20 mouse cellular contexts compared by ENCODE assay signal in genomic region chr10:43006534-43006933, GRCm38 (mm10).
DNase-seq lines count a peak whose midpoint lies in the region; ATAC-seq and TF ChIP-seq lines count a peak whose summit lies in the region.
"Had no signal": no experiment of that assay in that cellular context is flagged by ENCODE, and none has a peak within 500 bp of the region (broad histone marks: within the 10 kb centered on the region; RNA-seq: fewer than 3 reads in every experiment).

No protein-coding gene starts in this region.

- H3K27me3 ChIP-seq in liver, postnatal 0 days (ENCODE audit: insufficient read depth, low read length) = peaks cover 6% of the 10 kb centered on the region; the same call in 1 of the 2 replicates
- peaks cover 12% of the 10 kb centered on the region for H3K27me3 ChIP-seq in liver, embryonic 11.5 days (replicated peaks; ENCODE audit: control insufficient read depth, insufficient read depth, low read length)
- H3K27me3 ChIP-seq: embryonic facial prominence, embryonic 13.5 days; heart, embryonic 13.5 days; hindbrain, embryonic 15.5 days; neural tube, embryonic 15.5 days; stomach, embryonic 15.5 days had no signal

- no peak overlapping the region for H3K4me3 ChIP-seq in gastrocnemius, adult 2 months
- H3K4me3 ChIP-seq in liver, postnatal 0 days (ENCODE audit: low read depth, low read length) = no peak overlapping the region
- no peak overlapping the region for H3K4me3 ChIP-seq in liver, embryonic 11.5 days (ENCODE audit: low read depth, low read length)
- no peak overlapping the region for H3K4me3 ChIP-seq in olfactory bulb, adult 2 months (ENCODE audit: insufficient read depth, low read depth, low read length)
- H3K4me3 ChIP-seq: embryonic facial prominence, embryonic 13.5 days; heart, embryonic 13.5 days; hindbrain, embryonic 15.5 days; liver, embryonic 15.5 days; midbrain, embryonic 10.5 days; neural tube, embryonic 15.5 days; stomach, embryonic 15.5 days had no signal

- no peak overlapping the region for H3K9ac ChIP-seq in liver, postnatal 0 days (replicated peaks)
- H3K9ac ChIP-seq in liver, embryonic 11.5 days (ENCODE audit: low read depth, low read length) = no peak overlapping the region
- H3K9ac ChIP-seq: embryonic facial prominence, embryonic 13.5 days; heart, embryonic 13.5 days; hindbrain, embryonic 15.5 days; liver, embryonic 15.5 days; neural tube, embryonic 15.5 days; stomach, embryonic 15.5 days had no signal

- WGBS in liver, postnatal 0 days (ENCODE audit: insufficient replicate concordance) = 73% methylated on average over 4 of the region's 4 CpGs
- 86% methylated on average over 4 of the region's 4 CpGs for WGBS in liver, embryonic 11.5 days
- 15% methylated on average over 4 of the region's 4 CpGs for WGBS in olfactory bulb, adult 2 months

- H3K4me2 ChIP-seq in liver, postnatal 0 days (ENCODE audit: low read depth, low read length) = no peak overlapping the region
- no peak overlapping the region for H3K4me2 ChIP-seq in liver, embryonic 11.5 days
- H3K4me2 ChIP-seq: embryonic facial prominence, embryonic 13.5 days; heart, embryonic 13.5 days; hindbrain, embryonic 15.5 days; liver, embryonic 15.5 days; neural tube, embryonic 15.5 days; stomach, embryonic 15.5 days had no signal

- DNase-seq in gastrocnemius, adult 2 months = peak; percentile 83
- DNase-seq in gastrocnemius, postnatal 10 days = no peak
- no peak for DNase-seq in liver, postnatal 0 days
- no peak for DNase-seq in liver, embryonic 11.5 days (ENCODE audit: low spot score)
- DNase-seq in heart, adult 8-10 months (ENCODE audit: low spot score) = peak; percentile 46
- DNase-seq in B cell, adult 2 months = no peak
- DNase-seq: kidney, adult 2 months; kidney, postnatal 4 days; lung, postnatal 36 days; retina, postnatal 1 day; spleen, adult 18-20 months had no signal

- ATAC-seq in liver, postnatal 0 days = no peak
- no peak for ATAC-seq in liver, embryonic 11.5 days (replicated peaks; ENCODE audit: low FRiP score)
- ATAC-seq: activated CD4-positive, CD25-positive, alpha-beta regulatory T cell, adult 4 months had no signal

- TF ChIP-seq CTCF in gastrocnemius, adult 2 months (IDR thresholded peaks at IDR 0.05) = peak; percentile 67
- peak; percentile 19 for TF ChIP-seq CTCF in liver, postnatal 0 days (IDR thresholded peaks at IDR 0.05; ENCODE audit: low read depth)
- TF ChIP-seq CTCF in olfactory bulb, adult 2 months (IDR thresholded peaks at IDR 0.05; ENCODE audit: insufficient read depth, low read depth, low read length) = no peak

- H3K36me3 ChIP-seq in liver, postnatal 0 days (replicated peaks; ENCODE audit: insufficient read depth, low read length) = no peaks in the 10 kb centered on the region
- H3K36me3 ChIP-seq in liver, embryonic 11.5 days (ENCODE audit: control insufficient read depth, insufficient read depth, low read length) = no peaks in the 10 kb centered on the region
- H3K36me3 ChIP-seq: embryonic facial prominence, embryonic 13.5 days; hindbrain, embryonic 15.5 days; liver, embryonic 15.5 days; neural tube, embryonic 15.5 days; stomach, embryonic 15.5 days had no signal

- peak overlapping the region; percentile 78 for H3K27ac ChIP-seq in gastrocnemius, adult 2 months
- H3K27ac ChIP-seq in liver, postnatal 0 days (ENCODE audit: low read depth) = no peak overlapping the region
- no peak overlapping the region for H3K27ac ChIP-seq in liver, embryonic 11.5 days (ENCODE audit: low read depth, low read length)
- peak overlapping the region; percentile 2 for H3K27ac ChIP-seq in olfactory bulb, adult 2 months (ENCODE audit: insufficient read depth, low read depth, low read length)
- H3K27ac ChIP-seq: embryonic facial prominence, embryonic 13.5 days; heart, embryonic 13.5 days; hindbrain, embryonic 15.5 days; liver, embryonic 15.5 days; midbrain, embryonic 10.5 days; neural tube, embryonic 15.5 days; stomach, embryonic 15.5 days had no signal

- H3K9me3 ChIP-seq in liver, postnatal 0 days (ENCODE audit: low read length) = no peaks in the 10 kb centered on the region
- H3K9me3 ChIP-seq in liver, embryonic 11.5 days (ENCODE audit: control insufficient read depth, low read length) = no peaks in the 10 kb centered on the region
- H3K9me3 ChIP-seq: embryonic facial prominence, embryonic 13.5 days; heart, embryonic 13.5 days; hindbrain, embryonic 15.5 days; liver, embryonic 15.5 days; midbrain, embryonic 10.5 days; neural tube, embryonic 15.5 days; stomach, embryonic 15.5 days had no signal

- no peak for TF ChIP-seq POLR2A in olfactory bulb, adult 2 months (IDR thresholded peaks at IDR 0.05; ENCODE audit: insufficient read depth, low read depth, low read length)

- H3K4me1 ChIP-seq in liver, postnatal 0 days (ENCODE audit: insufficient read depth) = peaks cover 12% of the 10 kb centered on the region; the same call in 1 of the 2 replicates
- no peaks in the 10 kb centered on the region for H3K4me1 ChIP-seq in liver, embryonic 11.5 days (replicated peaks; ENCODE audit: control insufficient read depth, insufficient read depth, low read length)
- H3K4me1 ChIP-seq in olfactory bulb, adult 2 months (ENCODE audit: control insufficient read depth, insufficient read depth, low read length) = peaks cover 25% of the 10 kb centered on the region

- intact Hi-C loops in gastrocnemius, adult 2 months (cut with DNase I) = loop anchor here (5.0 kb wide), 1 partner anchor 166 kb away; the partner anchor contains the start of genes 9030612E09Rik and Sobp

- TF ChIP-seq EP300 in liver, postnatal 0 days (IDR thresholded peaks at IDR 0.05; ENCODE audit: low read depth) = no peak

Comparison
In these comparisons a context has a peak if more than half of its experiments do, and no peak if none do; other contexts are left out.
1. DNase-seq: peak in gastrocnemius, adult 2 months (single experiment) and heart, adult 8-10 months (single experiment); none in gastrocnemius, postnatal 10 days (single experiment), liver, postnatal 0 days (single experiment), liver, embryonic 11.5 days (single experiment) and B cell, adult 2 months (0 of 2).
2. H3K27ac ChIP-seq: peak in gastrocnemius, adult 2 months (single experiment) and olfactory bulb, adult 2 months (single experiment); none in liver, postnatal 0 days (single experiment) and liver, embryonic 11.5 days (single experiment).